Mouse (Mus musculus) CH12.LX (cell line): ENCODE data around the gene Gss. TPM values are rescaled to one million over a fixed set of nuclear protein-coding genes. Genes with fewer than 3 reads are reported as not detected.

Experiments used
- DNase-seq: peaks from one replicate; pipeline ENCODE4 v3.0.0-alpha.2; 2013; ENCODE audit errors: extremely low read depth
- H3K27ac ChIP-seq: 2 replicates; pipeline ENCODE4 v1.5.1; 2012; ENCODE audit warnings: low read depth, mild to moderate bottlenecking, control low read depth, moderate library complexity; ENCODE audit not compliant: insufficient read depth
- H3K27me3 ChIP-seq: replicated peaks from 2 replicates; pipeline ENCODE3; 2012; ENCODE audit warnings: inconsistent platforms
- H3K36me3 ChIP-seq, 2 experiments: replicated peaks in 1 of 2; 2 replicates each; pipeline versions ENCODE3 to v1.6.1; 2012; ENCODE audit warnings: inconsistent platforms in 1 of 2, low read length in 1 of 2, mild to moderate bottlenecking in 1 of 2, mixed read lengths in 1 of 2, moderate library complexity in 1 of 2; ENCODE audit not compliant: control insufficient read depth in 1 of 2, insufficient read depth in 1 of 2
- H3K4me1 ChIP-seq, 2 experiments: 2 replicates each; pipeline ENCODE4 v1.6.1; 2012; ENCODE audit warnings: inconsistent platforms in 1 of 2, moderate library complexity in 1 of 2; ENCODE audit not compliant: insufficient read depth in 2 of 2, control insufficient read depth in 1 of 2
- H3K4me2 ChIP-seq: 2 replicates; pipeline ENCODE4 v1.6.1; 2012; ENCODE audit warnings: low read depth, mild to moderate bottlenecking, control low read depth; ENCODE audit not compliant: poor library complexity, insufficient read depth, severe bottlenecking
- H3K4me3 ChIP-seq, 3 experiments: fragments of 150-350 bp in 1 of 3; sonication (generic) in 1 of 3; replicated peaks in 1 of 3; 2 replicates each; pipeline versions ENCODE3 to v1.5.1; 2011 to 2012; ENCODE audit warnings: low read depth in 2 of 3, low read length in 2 of 3, mild to moderate bottlenecking in 2 of 3, moderate library complexity in 2 of 3, control low read depth in 1 of 3, improper control_type of control experiment in 1 of 3, inconsistent platforms in 1 of 3, mixed read lengths in 1 of 3; ENCODE audit not compliant: poor library complexity in 1 of 3
- H3K79me2 ChIP-seq: replicated peaks from 2 replicates; pipeline ENCODE4 v1.6.1; 2012; ENCODE audit warnings: mild to moderate bottlenecking, moderate library complexity; ENCODE audit not compliant: control insufficient read depth, poor library complexity, insufficient read depth, severe bottlenecking; ENCODE audit errors: extremely low read depth
- H3K9ac ChIP-seq: 2 replicates; pipeline ENCODE4 v1.6.1; 2012; ENCODE audit warnings: low read depth, mild to moderate bottlenecking, control low read depth, moderate library complexity; ENCODE audit not compliant: insufficient read depth
- H3K9me3 ChIP-seq: replicated peaks from 2 replicates; pipeline ENCODE3; 2012; ENCODE audit warnings: low read length, inconsistent platforms, mixed read lengths
- BHLHE40 ChIP-seq: IDR thresholded peaks from 2 replicates; pipeline ENCODE4 v1.6.1; 2011; ENCODE audit warnings: mild to moderate bottlenecking, low read depth, low read length, improper control_type of control experiment
- CTCF ChIP-seq, 2 experiments: IDR thresholded peaks in 1 of 2; conservative IDR thresholded peaks in 1 of 2; 2 replicates each; pipeline ENCODE4 v1.5.1; 2011 to 2012; ENCODE audit warnings: low read depth in 2 of 2, low read length in 2 of 2, improper control_type of control experiment in 1 of 2, inconsistent platforms in 1 of 2, mild to moderate bottlenecking in 1 of 2, moderate library complexity in 1 of 2
- EP300 ChIP-seq: IDR thresholded peaks from 2 replicates; pipeline ENCODE4 v1.6.1; 2011; ENCODE audit warnings: low read length, improper control_type of control experiment
- HCFC1 ChIP-seq: IDR thresholded peaks from 2 replicates; pipeline ENCODE4 v1.6.1; 2012; ENCODE audit warnings: low read depth, mild to moderate bottlenecking, inconsistent platforms, low read length, improper control_type of control experiment
- IRF4 ChIP-seq: IDR thresholded peaks from 2 replicates; pipeline ENCODE4 v1.6.1; 2014; ENCODE audit warnings: low read depth, mild to moderate bottlenecking, inconsistent platforms, low read length, improper control_type of control experiment
- JUN ChIP-seq: IDR thresholded peaks from 2 replicates; pipeline ENCODE4 v1.6.1; 2011; ENCODE audit warnings: low read depth, mild to moderate bottlenecking, low read length, improper control_type of control experiment, moderate library complexity; ENCODE audit not compliant: insufficient read depth
- MAFK ChIP-seq: IDR thresholded peaks from 2 replicates; pipeline ENCODE4 v1.6.1; 2011; ENCODE audit warnings: low read length, improper control_type of control experiment; ENCODE audit not compliant: insufficient replicate concordance
- MAX ChIP-seq: IDR thresholded peaks from 2 replicates; pipeline ENCODE4 v1.6.1; 2011; ENCODE audit warnings: low read length, improper control_type of control experiment
- MAZ ChIP-seq: IDR thresholded peaks from 2 replicates; pipeline ENCODE4 v1.6.1; 2012; ENCODE audit warnings: low read depth, mild to moderate bottlenecking, inconsistent platforms, low read length, improper control_type of control experiment, moderate library complexity
- MEF2A ChIP-seq: IDR thresholded peaks from 2 replicates; pipeline ENCODE4 v1.6.1; 2014; ENCODE audit warnings: low read depth, mild to moderate bottlenecking, inconsistent platforms, low read length, improper control_type of control experiment, borderline replicate concordance
- NRF1 ChIP-seq: IDR thresholded peaks from 2 replicates; pipeline ENCODE4 v1.6.1; 2014; ENCODE audit warnings: low read depth, mild to moderate bottlenecking, inconsistent platforms, low read length, improper control_type of control experiment, moderate library complexity
- PAX5 ChIP-seq: IDR thresholded peaks from 2 replicates; pipeline ENCODE4 v1.6.1; 2012; ENCODE audit warnings: low read length, inconsistent platforms, mixed read lengths
- POLR2AphosphoS2 ChIP-seq: IDR thresholded peaks from 2 replicates; pipeline ENCODE4 v1.6.1; 2011; ENCODE audit warnings: low read depth, low read length, improper control_type of control experiment
- RAD21 ChIP-seq: IDR thresholded peaks from 2 replicates; pipeline ENCODE4 v1.6.1; 2011; ENCODE audit warnings: low read depth, mild to moderate bottlenecking, low read length, improper control_type of control experiment, moderate library complexity
- RCOR1 ChIP-seq: conservative IDR thresholded peaks from 2 replicates; pipeline ENCODE4 v1.6.1; 2012; ENCODE audit warnings: low read depth, mild to moderate bottlenecking, inconsistent platforms, low read length, improper control_type of control experiment
- SIN3A ChIP-seq: IDR thresholded peaks from 2 replicates; pipeline ENCODE4 v1.6.1; 2012; ENCODE audit warnings: low read length, improper control_type of control experiment, inconsistent platforms
- TBP ChIP-seq: conservative IDR thresholded peaks from 2 replicates; pipeline ENCODE4 v1.6.1; 2011; ENCODE audit warnings: low read depth, low read length, improper control_type of control experiment
- USF2 ChIP-seq: conservative IDR thresholded peaks from 2 replicates; pipeline ENCODE4 v1.6.1; 2011; ENCODE audit warnings: low read depth, low read length, improper control_type of control experiment
- ZC3H11A ChIP-seq: IDR thresholded peaks from 2 replicates; pipeline ENCODE4 v1.6.1; 2012; ENCODE audit warnings: low read depth, mild to moderate bottlenecking, inconsistent platforms, low read length, improper control_type of control experiment
- ZKSCAN1 ChIP-seq: IDR thresholded peaks from 2 replicates; pipeline ENCODE4 v1.6.1; 2012; ENCODE audit warnings: low read depth, inconsistent platforms, low read length, improper control_type of control experiment, borderline replicate concordance
- ZMIZ1 ChIP-seq: IDR thresholded peaks from 2 replicates; pipeline ENCODE4 v1.6.1; 2012; ENCODE audit warnings: low read depth, mild to moderate bottlenecking, inconsistent platforms, low read length, improper control_type of control experiment
- ZNF384 ChIP-seq: IDR thresholded peaks from 2 replicates; pipeline ENCODE4 v1.6.1; 2012; ENCODE audit warnings: low read depth, low read length, improper control_type of control experiment, inconsistent platforms
- dilution Hi-C: fragments of 300-500 bp; cut with MboI; formaldehyde crosslinking; loops from 2 replicates; pipeline ENCODE4 v1.14.3; 2020; ENCODE audit warnings: low sequenced_read_pairs; ENCODE audit not compliant: extremely low pct_unique_long_range_greater_than_20kb, extremely low pct_ligation_motif_present
- in situ Hi-C: fragments of 300-500 bp; cut with MboI; formaldehyde crosslinking; loops from 3 replicates; pipeline ENCODE4 v1.14.3; 2019; ENCODE audit warnings: low sequenced_read_pairs, low pct_ligation_motif_present, low pct_unique_long_range_greater_than_20kb, mixed read lengths
- polyA plus RNA-seq: library from polyadenylated mRNA; unstranded; fragments of >175 nt; gene quantifications from 2 replicates; pipeline ENCODE4 v1.2.1, GENCODE M21; 2012; ENCODE audit warnings: low read depth; ENCODE audit not compliant: insufficient read length
- total RNA-seq, 2 experiments: library from RNA; depleted of rRNA; stranded (reverse); fragments of 300-350 nt in 1 of 2; fragments of >200 nt in 1 of 2; gene quantifications; 2 replicates each; pipeline ENCODE4 v1.2.3; 2012 to 2014

Gss gene
- total and polyA plus RNA-seq, 3 experiments, result 17.3 to 21.9 (median 18.0) TPM

DNA sequence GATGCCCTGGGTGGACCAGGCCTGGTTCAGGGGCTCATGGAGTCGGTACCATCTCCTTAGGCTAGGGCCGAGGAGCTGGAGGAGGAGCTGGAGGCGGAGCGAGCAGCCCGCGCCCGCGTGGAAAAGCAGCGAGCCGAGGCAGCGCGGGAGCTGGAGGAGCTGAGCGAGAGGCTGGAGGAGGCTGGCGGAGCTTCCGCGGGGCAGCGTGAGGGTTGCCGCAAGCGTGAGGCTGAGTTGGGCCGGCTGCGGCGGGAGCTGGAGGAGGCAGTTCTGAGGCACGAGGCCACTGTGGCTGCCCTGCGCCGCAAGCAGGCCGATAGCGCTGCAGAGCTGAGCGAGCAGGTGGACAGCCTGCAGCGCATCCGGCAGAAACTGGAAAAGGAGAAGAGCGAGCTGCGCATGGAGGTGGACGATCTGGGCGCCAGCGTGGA, 36.6 kb upstream of the Gss start:
- no peak overlapping the region for H3K4me2 ChIP-seq

DNA sequence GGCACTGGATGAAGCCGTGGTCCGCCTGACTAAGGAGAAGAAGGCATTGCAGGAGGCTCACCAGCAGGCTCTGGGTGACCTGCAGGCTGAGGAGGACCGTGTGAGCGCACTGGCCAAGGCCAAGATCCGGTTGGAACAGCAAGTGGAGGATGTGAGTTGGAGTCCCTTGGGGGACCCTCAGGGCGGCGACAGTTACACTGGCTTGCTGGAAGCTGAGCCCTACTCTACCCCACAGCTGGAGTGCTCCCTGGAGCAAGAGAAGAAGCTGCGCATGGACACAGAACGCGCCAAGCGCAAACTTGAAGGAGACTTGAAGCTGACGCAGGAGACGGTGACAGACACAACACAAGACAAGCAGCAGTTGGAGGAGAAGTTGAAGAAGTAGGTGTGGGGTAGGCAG, 35.9 kb upstream of the Gss start:
- Histone ChIP-seq H3K9ac (no peak overlapping the region), H3K4me1 (0 out of 4 replicates have a peak, but pooled peaks cover 0 to 2% of the 10 kb centered on the region in 2 experiments), H3K4me3 (no peak overlapping the region), H3K79me2 (no peaks in the 10 kb centered on the region), H3K27ac (no peak overlapping the region), H3K9me3 (no peaks in the 10 kb centered on the region), H3K4me2 (no peak overlapping the region), H3K27me3 (no peaks in the 10 kb centered on the region), H3K36me3 (peaks cover 15 to 48% of the 10 kb centered on the region in 2 experiments)
- DNase-seq, result no peak
- TF ChIP-seq ZKSCAN1 (no peak), MAZ (no peak), JUN (no peak), MAFK (no peak), TBP (no peak), IRF4 (no peak), MAX (no peak), POLR2AphosphoS2 (no peak), ZC3H11A (no peak), BHLHE40 (no peak), NRF1 (no peak), MEF2A (no peak), SIN3A (no peak), CTCF (conservative IDR thresholded peaks at IDR 0.05 in 1 of 2, IDR thresholded peaks at IDR 0.05 in 1 of 2; ENCODE audit: low read depth in 2 of 2, low read length in 2 of 2) (no peak), RAD21 (no peak), USF2 (no peak), HCFC1 (no peak), RCOR1 (no peak), ZNF384 (no peak), EP300 (no peak)
- dilution Hi-C loops (no loop called here), in situ Hi-C loops (no loop called here)

More for the DNA sequence above, 36.6 kb upstream of the Gss start:
- dilution Hi-C loops, result no loop called here
- no peaks in the 10 kb centered on the region for H3K9me3 ChIP-seq
- in situ Hi-C loops, result no loop called here
- no peak overlapping the region for H3K9ac ChIP-seq
- H3K36me3 ChIP-seq, result peaks cover 21 to 56% of the 10 kb centered on the region in 2 experiments
- no peaks in the 10 kb centered on the region for H3K79me2 ChIP-seq
- no peaks in the 10 kb centered on the region for H3K27me3 ChIP-seq
- DNase-seq, result no peak
- 0 out of 4 replicates have a peak, but pooled peaks cover 0 to 2% of the 10 kb centered on the region in 2 experiments for H3K4me1 ChIP-seq
- TF ChIP-seq EP300, result no peak
- TF ChIP-seq RCOR1, result no peak
- no peak for TF ChIP-seq PAX5
- no peak for TF ChIP-seq ZMIZ1
- no peak overlapping the region for H3K27ac ChIP-seq
- H3K4me3 ChIP-seq, result no peak overlapping the region
